In the genomic region with DNA sequence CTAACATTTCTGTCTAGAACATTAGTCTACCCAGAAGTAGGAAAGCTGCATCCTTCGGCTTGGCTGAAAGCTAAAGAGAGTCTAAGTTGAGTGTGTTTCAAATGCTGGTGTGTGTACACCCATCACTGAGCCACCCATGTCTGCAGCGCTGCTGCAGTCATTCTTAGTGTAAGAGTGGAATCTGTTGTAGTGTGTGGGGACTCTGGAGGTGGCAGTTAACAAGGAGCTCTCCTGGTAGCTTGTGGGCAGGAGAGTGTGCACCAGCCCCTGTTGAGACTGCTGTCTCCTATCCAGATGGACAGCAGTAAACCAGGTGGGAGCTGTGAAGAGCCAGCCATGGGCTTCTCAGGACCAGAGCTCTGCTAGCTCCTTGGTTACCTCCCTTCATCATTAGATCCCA, we compare ENCODE assay signal across 25 mouse cellular contexts. TPM values are rescaled to one million over a fixed set of nuclear protein-coding genes. Genes with fewer than 3 reads are reported as not detected.
DNase-seq lines count a peak whose midpoint lies in the region; ATAC-seq and TF ChIP-seq lines count a peak whose summit lies in the region.
"Had no signal": no experiment of that assay in that cellular context is flagged by ENCODE, and none has a peak within 500 bp of the region (broad histone marks: within the 10 kb centered on the region; RNA-seq: fewer than 3 reads in every experiment).

No protein-coding gene starts in this region.

- no peaks in the 10 kb centered on the region for H3K4me1 ChIP-seq in midbrain, embryonic 11.5 days (ENCODE audit: control insufficient read depth, insufficient read depth, low read length)
- no peaks in the 10 kb centered on the region for H3K4me1 ChIP-seq in midbrain, postnatal 0 days (ENCODE audit: insufficient read depth, low read length)
- H3K4me1 ChIP-seq: forebrain, embryonic 12.5 days; hindbrain, embryonic 10.5 days; midbrain, embryonic 12.5 days had no signal

- no peak for DNase-seq in frontal cortex, postnatal 10 days (ENCODE audit: low spot score in 2 of 2)
- DNase-seq in left cerebral cortex, postnatal 36 days (ENCODE audit: low spot score in 2 of 2): peak; percentile 25 to 31
- DNase-seq in left cerebral cortex, postnatal 4 days: no peak
- DNase-seq in midbrain, embryonic 11.5 days (ENCODE audit: low spot score, missing footprints): peak; percentile 77
- DNase-seq in midbrain, postnatal 0 days (ENCODE audit: low spot score): no peak
- DNase-seq in layer of hippocampus, adult 11-12 months (ENCODE audit: low spot score): no peak
- DNase-seq: adrenal gland, postnatal 14 days; gastrocnemius, postnatal 10 days; kidney, postnatal 25 days; layer of hippocampus, postnatal 36 days; lung, embryonic 14.5 days; thymus, adult 18-20 months had no signal

- no peak overlapping the region for H3K4me2 ChIP-seq in midbrain, embryonic 11.5 days
- no peak overlapping the region for H3K4me2 ChIP-seq in midbrain, postnatal 0 days (ENCODE audit: low read depth, low read length, poor library complexity, severe bottlenecking)
- H3K4me2 ChIP-seq: embryonic facial prominence, embryonic 12.5 days; forebrain, embryonic 12.5 days; heart, embryonic 11.5 days; limb, embryonic 15.5 days; lung, embryonic 14.5 days; midbrain, embryonic 12.5 days; stomach, embryonic 15.5 days had no signal

- WGBS in midbrain, embryonic 11.5 days: 96% methylated on average over 2 of the region's 2 CpGs
- 97% methylated on average over 2 of the region's 2 CpGs for WGBS in midbrain, postnatal 0 days

- H3K9ac ChIP-seq in midbrain, embryonic 11.5 days (ENCODE audit: low read length): no peak overlapping the region
- no peak overlapping the region for H3K9ac ChIP-seq in midbrain, postnatal 0 days (replicated peaks; ENCODE audit: low read length, poor library complexity, severe bottlenecking)
- H3K9ac ChIP-seq: embryonic facial prominence, embryonic 12.5 days; forebrain, embryonic 12.5 days; limb, embryonic 15.5 days; lung, embryonic 14.5 days; midbrain, embryonic 12.5 days; stomach, embryonic 15.5 days had no signal

- peak; percentile 57; the same call in 1 of the 2 replicates for ATAC-seq in frontal cortex, adult (ENCODE audit: low TSS enrichment)
- ATAC-seq in midbrain, embryonic 11.5 days (ENCODE audit: low FRiP score): no peak
- ATAC-seq in midbrain, postnatal 0 days (ENCODE audit: low FRiP score): no peak
- 0 out of 2 replicates have a peak, but pooled peaks have one; percentile 44 for ATAC-seq in erythroblast, adult 5-6 weeks (replicated peaks; ENCODE audit: low FRiP score, poor library complexity, severe bottlenecking)
- ATAC-seq: CD4-positive, CD25-positive, alpha-beta regulatory T cell, adult 4 months; hindbrain, embryonic 16.5 days; intestine, embryonic 16.5 days had no signal

- TF ChIP-seq CTCF in midbrain, postnatal 0 days (IDR thresholded peaks at IDR 0.05): no peak

- intact Hi-C loops in left cerebral cortex, postnatal 36 days (cut with DNase I): no loop called here
- intact Hi-C loops in left cerebral cortex, postnatal 4 days (cut with DNase I): no loop called here

- H3K27ac ChIP-seq in midbrain, embryonic 11.5 days (ENCODE audit: low read depth, low read length): no peak overlapping the region
- H3K27ac ChIP-seq in midbrain, postnatal 0 days (ENCODE audit: low read depth, low read length): no peak overlapping the region
- H3K27ac ChIP-seq: embryonic facial prominence, embryonic 12.5 days; forebrain, embryonic 12.5 days; hindbrain, embryonic 10.5 days; limb, embryonic 15.5 days; midbrain, embryonic 12.5 days; stomach, embryonic 15.5 days had no signal

- H3K9me3 ChIP-seq in midbrain, embryonic 11.5 days (ENCODE audit: control insufficient read depth, low read length): no peaks in the 10 kb centered on the region
- H3K9me3 ChIP-seq in midbrain, postnatal 0 days (ENCODE audit: low read length): no peaks in the 10 kb centered on the region
- H3K9me3 ChIP-seq: embryonic facial prominence, embryonic 12.5 days; forebrain, embryonic 12.5 days; limb, embryonic 15.5 days; midbrain, embryonic 12.5 days; stomach, embryonic 15.5 days had no signal

- no peak overlapping the region for H3K4me3 ChIP-seq in midbrain, embryonic 11.5 days (ENCODE audit: low read depth, low read length)
- no peak overlapping the region for H3K4me3 ChIP-seq in midbrain, postnatal 0 days (ENCODE audit: low read depth, low read length)
- H3K4me3 ChIP-seq: embryonic facial prominence, embryonic 12.5 days; erythroblast, embryonic 14.5 days; forebrain, embryonic 12.5 days; hindbrain, embryonic 10.5 days; limb, embryonic 15.5 days; midbrain, embryonic 12.5 days; stomach, embryonic 15.5 days had no signal

- H3K36me3 ChIP-seq in midbrain, embryonic 11.5 days (ENCODE audit: control insufficient read depth, insufficient read depth, low read length): no peaks in the 10 kb centered on the region
- no peaks in the 10 kb centered on the region for H3K36me3 ChIP-seq in midbrain, postnatal 0 days (ENCODE audit: insufficient read depth, low read length)
- H3K36me3 ChIP-seq: embryonic facial prominence, embryonic 12.5 days; limb, embryonic 15.5 days; stomach, embryonic 15.5 days had no signal

- no peaks in the 10 kb centered on the region for H3K27me3 ChIP-seq in midbrain, embryonic 11.5 days (ENCODE audit: control insufficient read depth, insufficient read depth, low read length)
- H3K27me3 ChIP-seq in midbrain, postnatal 0 days (ENCODE audit: insufficient read depth, low read length): no peaks in the 10 kb centered on the region
- H3K27me3 ChIP-seq: embryonic facial prominence, embryonic 12.5 days; forebrain, embryonic 12.5 days; limb, embryonic 15.5 days; midbrain, embryonic 12.5 days; stomach, embryonic 15.5 days had no signal

RNA-seq across cellular contexts. Expression of a gene that starts 18.0 kb away (rescaled TPM):
- 10 to 100 TPM; 20.0 to 20.4 TPM for total RNA-seq in left cerebral cortex, postnatal 36 days (2021)
- total RNA-seq in left cerebral cortex, postnatal 4 days (2021): 10 to 100 TPM; 26.7 to 30.0 TPM
- polyA plus RNA-seq in midbrain, embryonic 11.5 days (2014; fragmentation: Nextera tagmentation; extraction: Ambion mirVana): 15.9 and 18.2 TPM in 2 replicates
- 16.7 and 18.8 TPM in 2 replicates for total RNA-seq in midbrain, postnatal 0 days (2014; rRNA removed)
- 4.7 and 5.7 TPM in 2 replicates for polyA plus RNA-seq in midbrain, postnatal 0 days (2015; fragmentation: Nextera tagmentation; extraction: Ambion mirVana)
- 5.0 and 5.8 TPM in 2 replicates for total RNA-seq in erythroblast, adult 5-6 weeks (2015; ENCODE audit: low replicate concordance)
- 6.5 and 17.1 TPM in 2 replicates for total RNA-seq in erythroblast, adult 5-6 weeks (2017; ENCODE audit: low replicate concordance)

Comparison
In these comparisons a context has a peak if more than half of its experiments do, and no peak if none do; other contexts are left out.
1. DNase-seq: peak in left cerebral cortex, postnatal 36 days (2 of 2) and midbrain, embryonic 11.5 days (single experiment); none in frontal cortex, postnatal 10 days (0 of 2), left cerebral cortex, postnatal 4 days (single experiment), midbrain, postnatal 0 days (single experiment) and layer of hippocampus, adult 11-12 months (single experiment).
2. ATAC-seq: peak in frontal cortex, adult (single experiment) and erythroblast, adult 5-6 weeks (single experiment); none in midbrain, embryonic 11.5 days (single experiment) and midbrain, postnatal 0 days (single experiment).